Mouse (Mus musculus) midbrain, embryonic 12.5 days (tissue): ENCODE measurements around the gene Acacb. TPM values are rescaled to one million over a fixed set of nuclear protein-coding genes. Genes with fewer than 3 reads are reported as not detected.
A peak's percentile ranks its signal among the peaks of the same experiment; 100 is the strongest.

ENCODE experiments used
- ATAC-seq: fragments of 200-750 bp; cut with Nextera tagmentation; 2 replicates; pipeline ENCODE4 v1.8.0; 2017; ENCODE audit warnings: low read depth, moderate TSS enrichment, moderate library complexity; ENCODE audit not compliant: low FRiP score
- H3K27ac ChIP-seq: fragments of 300-500 bp; sonication (generic); replicated peaks from 2 replicates; pipeline ENCODE4 v1.5.1; 2016; ENCODE audit warnings: mild to moderate bottlenecking
- H3K27me3 ChIP-seq: fragments of 300-500 bp; sonication (generic); 2 replicates; pipeline ENCODE4 v1.6.1; 2016; ENCODE audit warnings: mild to moderate bottlenecking
- H3K36me3 ChIP-seq: fragments of 300-500 bp; sonication (generic); 2 replicates; pipeline ENCODE4 v1.6.1; 2016
- H3K4me1 ChIP-seq: fragments of 300-500 bp; sonication (generic); 2 replicates; pipeline ENCODE4 v1.6.1; 2016
- H3K4me2 ChIP-seq: fragments of 300-500 bp; sonication (generic); replicated peaks from 2 replicates; pipeline ENCODE4 v1.6.1; 2016; ENCODE audit warnings: mild to moderate bottlenecking, moderate library complexity
- H3K4me3 ChIP-seq: fragments of 300-500 bp; sonication (generic); 2 replicates; pipeline ENCODE4 v1.5.1; 2016; ENCODE audit warnings: mild to moderate bottlenecking
- H3K9ac ChIP-seq: fragments of 300-500 bp; sonication (generic); replicated peaks from 2 replicates; pipeline ENCODE4 v1.6.1; 2016; ENCODE audit warnings: mild to moderate bottlenecking, moderate library complexity
- H3K9me3 ChIP-seq: fragments of 300-500 bp; sonication (generic); 2 replicates; pipeline ENCODE4 v1.6.1; 2016; ENCODE audit warnings: mild to moderate bottlenecking
- WGBS: fragments of 180-500 bp; shearing (Covaris S2); methylation state at CpG from one replicate; pipeline ENCODE4 v1.1.7; 2016; 5-methylcytosine and 5-hydroxymethylcytosine counted together
- polyA plus RNA-seq: library from polyadenylated mRNA; unstranded; fragments of >200 nt; fragmentation: Nextera tagmentation; extraction: Ambion mirVana; gene quantifications from 2 replicates; pipeline ENCODE4 v1.2.1, GENCODE M21; 2016

Acacb gene
- polyA plus RNA-seq, 1 experiment from 2014 or later, result 3.1 TPM

DNA sequence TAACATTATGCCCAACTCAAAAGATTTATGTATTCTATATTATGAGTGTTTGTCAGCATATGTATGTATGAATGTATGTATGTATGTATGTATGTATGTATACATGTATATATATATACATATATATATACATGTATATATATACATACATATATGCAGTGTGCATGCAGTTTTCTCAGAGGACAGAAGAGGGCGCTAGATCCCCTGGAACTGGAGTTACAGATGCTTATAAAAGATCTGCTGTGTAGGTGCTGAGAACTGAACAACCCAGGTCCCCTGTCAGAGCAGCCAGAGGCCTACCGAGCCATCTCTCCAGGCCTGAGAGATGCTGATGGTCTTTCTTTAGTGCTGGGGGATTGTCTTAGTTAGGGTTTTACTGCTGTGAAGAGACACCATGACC lies 40.8 kb downstream of the Acacb start:
- Histone ChIP-seq H3K36me3 (no peaks in the 10 kb centered on the region), H3K27me3 (no peaks in the 10 kb centered on the region), H3K9ac (no peak overlapping the region), H3K4me1 (no peaks in the 10 kb centered on the region), H3K27ac (no peak overlapping the region), H3K4me3 (no peak overlapping the region), H3K4me2 (no peak overlapping the region), H3K9me3 (no peaks in the 10 kb centered on the region)
- ATAC-seq, result no peak
- 75% methylated on average over 2 of the region's 2 CpGs for WGBS

DNA sequence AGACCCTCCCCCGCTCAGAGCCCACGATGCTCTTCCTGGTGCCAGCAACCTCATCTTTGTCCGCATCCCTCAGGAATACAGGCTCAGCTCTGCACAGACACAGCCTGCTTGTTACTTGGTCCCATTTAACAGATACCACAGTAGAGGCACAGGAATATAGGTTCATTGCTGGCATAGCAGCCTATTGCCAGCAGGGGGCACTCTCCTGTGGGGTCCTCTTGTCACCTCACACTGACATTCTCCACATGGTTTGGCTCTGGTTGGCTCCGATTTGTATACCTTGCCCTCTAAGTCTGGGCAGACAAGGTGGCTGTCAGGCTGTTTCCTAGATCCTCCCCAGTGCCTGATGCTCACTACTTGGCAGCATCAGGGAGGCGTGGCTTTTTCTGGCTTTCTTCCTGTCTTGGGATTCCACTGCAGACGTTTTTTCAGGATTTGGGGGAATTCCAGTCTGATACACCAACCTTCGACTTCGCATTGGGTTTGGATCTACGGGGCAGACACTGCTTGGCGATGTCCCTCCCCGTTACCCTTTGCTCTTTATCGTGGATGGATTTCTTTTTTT lies 42.6 kb downstream of the Acacb start:
- no peak overlapping the region for H3K4me3 ChIP-seq
- H3K9me3 ChIP-seq, result no peaks in the 10 kb centered on the region
- H3K27me3 ChIP-seq, result no peaks in the 10 kb centered on the region
- no peak overlapping the region for H3K27ac ChIP-seq
- no peaks in the 10 kb centered on the region for H3K36me3 ChIP-seq
- no peak overlapping the region for H3K4me2 ChIP-seq
- no peak for ATAC-seq
- no peaks in the 10 kb centered on the region for H3K4me1 ChIP-seq
- 81% methylated on average over 12 of the region's 12 CpGs for WGBS
- no peak overlapping the region for H3K9ac ChIP-seq

DNA sequence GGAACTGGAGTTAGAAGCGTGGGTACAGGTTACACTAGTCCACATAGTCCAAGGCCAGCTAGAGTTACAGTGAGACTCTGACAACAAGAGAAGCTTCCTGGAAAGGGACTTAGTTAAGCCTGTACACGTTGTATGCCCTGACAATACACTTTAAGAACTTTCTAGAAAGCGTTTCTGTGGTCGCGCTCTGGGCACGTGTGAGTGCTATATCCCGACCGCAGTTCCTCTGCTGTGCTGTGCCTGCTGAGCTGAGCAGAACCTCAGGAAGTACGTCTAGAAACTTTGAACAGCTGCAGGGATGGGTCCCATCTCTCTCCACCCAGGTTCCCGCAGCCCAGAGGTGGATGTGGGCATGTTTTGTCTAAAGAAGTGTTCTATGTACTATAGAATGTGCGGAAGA lies 47.8 kb downstream of the Acacb start:
- no peaks in the 10 kb centered on the region for H3K27me3 ChIP-seq
- H3K36me3 ChIP-seq, result no peaks in the 10 kb centered on the region
- no peak overlapping the region for H3K4me2 ChIP-seq
- WGBS, result 86% methylated on average over 11 of the region's 11 CpGs
- no peak for ATAC-seq
- 0 out of 2 replicates have a peak, but pooled peaks cover 3% of the 10 kb centered on the region for H3K4me1 ChIP-seq
- no peak overlapping the region for H3K4me3 ChIP-seq
- H3K9me3 ChIP-seq, result no peaks in the 10 kb centered on the region
- H3K27ac ChIP-seq, result no peak overlapping the region
- H3K9ac ChIP-seq, result no peak overlapping the region

DNA sequence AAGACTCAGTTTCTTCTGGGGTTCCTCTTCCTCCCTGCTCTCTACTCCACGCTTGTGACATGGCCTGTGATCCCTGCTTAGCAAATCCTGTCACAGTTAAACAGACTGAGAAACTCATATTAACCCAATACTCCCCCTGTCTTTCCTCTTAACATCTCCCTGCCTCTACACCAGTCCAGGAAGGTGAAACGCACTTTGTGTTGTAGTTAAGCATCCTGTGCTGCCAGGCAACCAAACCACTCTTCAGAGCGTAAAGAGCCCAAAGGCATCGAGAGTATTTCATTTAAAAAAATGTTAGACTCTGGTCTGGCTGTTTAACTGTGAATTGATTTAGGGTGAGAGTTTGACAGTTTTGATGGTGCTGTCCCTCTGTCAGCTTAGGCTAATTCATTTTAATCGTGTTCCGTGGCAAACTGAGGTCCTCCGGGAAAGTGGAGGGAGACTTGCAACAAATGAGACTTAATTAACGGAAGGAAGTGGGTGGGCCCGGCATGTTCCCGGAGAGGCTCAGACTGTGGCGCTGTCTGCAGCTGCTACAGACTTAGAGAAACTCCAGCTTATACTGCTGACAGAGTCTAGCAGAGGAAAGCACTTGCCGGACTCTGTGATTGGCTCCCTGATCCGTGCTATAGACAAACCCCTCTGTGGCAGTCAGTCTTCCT lies 52.9 kb downstream of the Acacb start:
- Histone ChIP-seq H3K27ac (no peak overlapping the region), H3K4me1 (peaks cover 8% of the 10 kb centered on the region; the same call in 1 of the 2 replicates), H3K4me3 (no peak overlapping the region), H3K27me3 (no peaks in the 10 kb centered on the region), H3K4me2 (no peak overlapping the region), H3K36me3 (no peaks in the 10 kb centered on the region), H3K9me3 (no peaks in the 10 kb centered on the region), H3K9ac (peak overlapping the region; percentile 15; the same call in 1 of the 2 replicates)
- no peak for ATAC-seq
- WGBS, result 32% methylated on average over 13 of the region's 13 CpGs

DNA sequence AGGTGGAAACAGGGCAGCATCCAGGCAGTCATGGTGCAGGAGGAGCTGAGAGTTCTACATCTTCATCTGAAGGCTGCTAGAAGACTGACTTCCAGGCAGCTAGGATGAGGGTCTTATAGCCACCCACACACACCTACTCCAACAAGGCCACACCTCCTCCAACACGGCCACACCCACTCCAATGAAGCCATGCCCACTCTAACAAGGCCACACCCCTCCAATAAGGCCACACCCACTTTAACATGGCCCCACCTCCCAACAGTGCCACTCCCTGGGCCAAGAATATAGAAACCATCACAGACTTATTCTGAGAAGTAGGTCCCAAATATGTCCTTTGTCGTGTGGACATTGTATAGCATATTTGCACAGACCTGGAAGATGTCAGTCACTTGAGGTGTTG lies 59.8 kb downstream of the Acacb start:
- Histone ChIP-seq H3K4me2 (no peak overlapping the region), H3K27ac (no peak overlapping the region), H3K4me3 (no peak overlapping the region), H3K9ac (no peak overlapping the region), H3K27me3 (no peaks in the 10 kb centered on the region), H3K4me1 (no peaks in the 10 kb centered on the region), H3K36me3 (no peaks in the 10 kb centered on the region), H3K9me3 (no peaks in the 10 kb centered on the region)
- 88% methylated on average over 2 of the region's 2 CpGs for WGBS
- ATAC-seq, result no peak

DNA sequence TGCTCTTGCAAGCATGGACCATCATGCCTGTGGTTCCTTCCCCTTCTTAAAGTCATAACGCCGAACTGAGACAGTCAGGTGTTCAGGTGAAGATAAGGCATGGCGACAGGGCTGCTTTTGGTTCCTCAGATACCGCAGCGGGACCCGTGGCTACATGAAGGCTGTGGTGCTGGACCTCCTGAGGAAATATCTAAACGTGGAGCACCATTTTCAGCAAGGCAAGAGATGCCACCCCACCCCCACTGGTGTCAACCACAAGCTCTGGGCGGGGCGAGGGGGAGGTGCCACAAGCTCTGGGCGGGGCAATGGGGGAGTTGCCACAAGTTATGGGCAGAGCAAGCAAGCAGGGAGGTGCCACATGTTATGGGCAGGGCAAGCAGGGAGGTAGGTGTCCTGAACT lies 66.8 kb downstream of the Acacb start:
- WGBS, result 74% methylated on average over 10 of the region's 10 CpGs
- Histone ChIP-seq H3K27me3 (no peaks in the 10 kb centered on the region), H3K9ac (no peak overlapping the region), H3K27ac (no peak overlapping the region), H3K36me3 (no peaks in the 10 kb centered on the region), H3K4me3 (no peak overlapping the region), H3K4me1 (no peaks in the 10 kb centered on the region), H3K9me3 (no peaks in the 10 kb centered on the region), H3K4me2 (no peak overlapping the region)
- no peak for ATAC-seq

DNA sequence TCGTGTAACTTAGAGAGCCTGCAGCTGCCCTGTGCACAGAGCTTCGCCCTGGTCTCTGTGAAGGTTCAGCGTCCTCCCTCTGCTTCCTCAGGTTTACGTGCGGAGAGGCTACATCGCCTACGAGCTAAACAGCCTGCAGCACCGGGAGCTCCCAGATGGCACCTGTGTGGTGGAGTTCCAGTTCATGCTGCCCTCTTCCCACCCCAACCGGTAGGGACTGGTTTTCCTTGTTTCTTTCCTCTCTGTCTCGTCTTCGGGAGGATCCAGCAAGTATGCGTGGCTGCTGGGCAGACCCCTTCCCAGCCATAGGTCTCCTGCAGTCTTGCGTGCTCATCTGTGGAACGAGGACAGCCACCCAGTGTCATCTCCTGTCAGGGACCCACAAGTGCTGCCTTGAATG lies 72.4 kb downstream of the Acacb start:
- Histone ChIP-seq H3K27me3 (no peaks in the 10 kb centered on the region), H3K4me1 (no peaks in the 10 kb centered on the region), H3K4me2 (no peak overlapping the region), H3K27ac (no peak overlapping the region), H3K9ac (no peak overlapping the region), H3K4me3 (no peak overlapping the region), H3K36me3 (no peaks in the 10 kb centered on the region), H3K9me3 (0 out of 2 replicates have a peak, but pooled peaks cover under 1% of the 10 kb centered on the region)
- 82% methylated on average over 14 of the region's 14 CpGs for WGBS
- no peak for ATAC-seq

DNA sequence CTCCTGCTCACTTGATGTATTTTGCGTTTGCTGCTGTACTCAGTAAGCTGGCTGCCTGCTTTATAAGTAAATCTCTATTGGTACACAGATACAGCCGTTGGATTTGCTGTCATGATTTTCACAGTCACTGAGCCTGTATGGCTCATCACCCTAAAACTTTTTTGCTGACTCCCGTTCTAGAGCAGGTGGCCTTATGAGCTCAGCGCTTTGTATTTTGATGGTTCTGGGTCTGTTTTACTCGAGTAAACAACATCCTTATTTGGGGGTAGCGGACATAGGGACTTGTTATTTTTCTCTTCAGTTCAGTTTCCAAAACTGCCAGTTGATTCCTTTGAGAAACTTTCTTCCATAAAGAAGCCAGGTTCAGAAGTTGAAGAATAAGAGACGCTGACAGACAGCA lies 79.7 kb downstream of the Acacb start:
- WGBS, result 92% methylated on average over 7 of the region's 7 CpGs
- no peak for ATAC-seq
- peaks cover 21% of the 10 kb centered on the region for H3K9me3 ChIP-seq

DNA sequence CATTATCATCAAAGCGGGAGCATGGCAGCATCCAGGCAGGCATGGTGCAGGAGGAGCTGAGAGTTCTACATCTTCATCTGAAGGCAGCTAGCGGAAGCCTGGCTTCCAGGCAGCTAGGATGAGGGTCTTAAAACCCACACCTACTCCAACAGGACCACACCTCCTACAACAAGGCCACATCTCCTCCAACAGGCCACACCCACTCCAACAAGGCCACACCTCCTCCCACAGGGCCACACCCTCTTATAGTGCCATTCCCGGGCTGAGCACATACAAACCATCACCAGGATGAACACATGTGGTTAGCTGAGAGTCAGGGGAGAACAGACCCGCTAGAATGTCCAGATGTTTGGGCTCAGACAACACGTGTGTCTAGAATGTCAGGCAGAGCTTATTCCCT lies 82.6 kb downstream of the Acacb start:
- 83% methylated on average over 5 of the region's 5 CpGs for WGBS
- Histone ChIP-seq H3K27me3 (no peaks in the 10 kb centered on the region), H3K36me3 (no peaks in the 10 kb centered on the region), H3K4me1 (no peaks in the 10 kb centered on the region), H3K4me2 (no peak overlapping the region), H3K9ac (no peak overlapping the region), H3K4me3 (no peak overlapping the region), H3K27ac (no peak overlapping the region), H3K9me3 (peaks cover 19% of the 10 kb centered on the region)
- no peak for ATAC-seq

More for the DNA sequence above, 79.7 kb downstream of the Acacb start:
- Histone ChIP-seq H3K4me3 (no peak overlapping the region), H3K9ac (no peak overlapping the region), H3K36me3 (no peaks in the 10 kb centered on the region), H3K27me3 (no peaks in the 10 kb centered on the region), H3K4me2 (no peak overlapping the region), H3K27ac (no peak overlapping the region), H3K4me1 (no peaks in the 10 kb centered on the region)

DNA sequence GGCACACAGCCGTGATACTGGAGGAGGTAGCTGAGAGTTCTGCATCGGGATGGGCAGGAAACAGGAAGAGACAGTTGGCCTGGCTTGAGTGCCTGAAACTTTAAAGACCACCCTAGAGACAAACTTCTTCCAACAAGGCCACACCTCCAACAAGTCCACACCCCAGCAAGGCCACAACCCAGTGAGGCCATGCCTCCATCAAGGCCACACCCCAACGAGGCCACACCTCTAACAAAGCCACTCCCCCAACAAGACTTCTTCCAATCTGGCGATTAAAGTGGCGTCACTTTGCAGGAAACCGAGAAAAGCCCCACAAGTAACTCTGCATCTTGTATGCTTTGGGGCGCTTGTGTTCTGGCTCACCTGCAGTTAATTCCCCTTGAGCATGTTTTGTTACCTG lies 92.6 kb downstream of the Acacb start:
- H3K27me3 ChIP-seq, result peaks cover 13% of the 10 kb centered on the region
- WGBS, result 42% methylated on average over 7 of the region's 7 CpGs
- H3K4me1 ChIP-seq, result 0 out of 2 replicates have a peak, but pooled peaks cover 3% of the 10 kb centered on the region
- H3K27ac ChIP-seq, result no peak overlapping the region
- ATAC-seq, result no peak
- no peaks in the 10 kb centered on the region for H3K9me3 ChIP-seq
- no peak overlapping the region for H3K4me3 ChIP-seq
- no peaks in the 10 kb centered on the region for H3K36me3 ChIP-seq
- H3K4me2 ChIP-seq, result no peak overlapping the region
- no peak overlapping the region for H3K9ac ChIP-seq

DNA sequence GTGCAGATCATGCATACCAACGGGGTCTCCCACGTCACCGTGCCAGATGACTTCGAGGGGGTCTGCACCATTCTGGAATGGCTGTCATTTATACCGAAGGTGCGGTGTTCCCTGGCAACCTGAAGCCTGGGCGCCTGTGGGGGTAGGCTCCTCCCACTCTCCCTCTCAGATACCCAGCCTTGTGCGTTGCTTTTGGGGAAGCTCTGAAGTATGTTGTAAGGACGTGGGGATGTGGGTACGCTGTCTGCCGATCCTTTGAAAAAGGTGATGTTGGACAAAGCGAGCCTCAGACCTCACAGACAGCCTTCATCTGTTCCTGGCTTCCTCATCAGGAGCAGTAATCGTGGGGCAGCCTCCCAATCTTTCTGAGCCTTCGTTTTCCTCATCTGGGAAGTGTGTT lies 93.4 kb downstream of the Acacb start:
- Histone ChIP-seq H3K4me3 (no peak overlapping the region), H3K4me1 (0 out of 2 replicates have a peak, but pooled peaks cover 3% of the 10 kb centered on the region), H3K4me2 (no peak overlapping the region), H3K36me3 (no peaks in the 10 kb centered on the region), H3K9me3 (no peaks in the 10 kb centered on the region), H3K27me3 (peaks cover 15% of the 10 kb centered on the region), H3K27ac (no peak overlapping the region), H3K9ac (no peak overlapping the region)
- no peak for ATAC-seq
- WGBS, result 48% methylated on average over 14 of the region's 14 CpGs

DNA sequence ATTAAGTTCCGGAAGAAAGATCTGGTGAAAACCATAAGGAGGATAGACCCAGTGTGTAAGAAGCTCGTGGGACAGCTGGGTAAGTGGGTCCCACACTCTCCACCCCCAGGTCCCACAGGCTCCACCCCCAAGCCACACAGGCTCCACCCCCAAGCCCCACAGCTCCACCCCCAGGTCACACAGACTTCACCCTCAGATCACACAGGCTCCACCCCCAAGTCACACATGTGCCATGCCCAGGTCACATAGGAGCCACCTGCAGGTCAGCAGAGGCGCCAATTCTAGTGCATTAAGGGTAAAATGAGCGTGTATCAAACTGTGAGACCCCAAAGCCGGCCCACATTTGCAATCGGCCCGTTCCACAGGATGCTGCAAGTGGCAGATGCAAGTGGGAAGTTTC lies 100.1 kb downstream of the Acacb start:
- peaks cover 10% of the 10 kb centered on the region; the same call in 1 of the 2 replicates for H3K4me1 ChIP-seq
- no peaks in the 10 kb centered on the region for H3K36me3 ChIP-seq
- no peak overlapping the region for H3K27ac ChIP-seq
- H3K27me3 ChIP-seq, result peaks cover 60% of the 10 kb centered on the region
- no peak overlapping the region for H3K4me3 ChIP-seq
- H3K4me2 ChIP-seq, result no peak overlapping the region
- 86% methylated on average over 7 of the region's 7 CpGs for WGBS
- H3K9ac ChIP-seq, result no peak overlapping the region
- H3K9me3 ChIP-seq, result no peaks in the 10 kb centered on the region
- no peak for ATAC-seq
